ENCODE assay signal across 8 mouse cellular contexts in the genomic region with DNA sequence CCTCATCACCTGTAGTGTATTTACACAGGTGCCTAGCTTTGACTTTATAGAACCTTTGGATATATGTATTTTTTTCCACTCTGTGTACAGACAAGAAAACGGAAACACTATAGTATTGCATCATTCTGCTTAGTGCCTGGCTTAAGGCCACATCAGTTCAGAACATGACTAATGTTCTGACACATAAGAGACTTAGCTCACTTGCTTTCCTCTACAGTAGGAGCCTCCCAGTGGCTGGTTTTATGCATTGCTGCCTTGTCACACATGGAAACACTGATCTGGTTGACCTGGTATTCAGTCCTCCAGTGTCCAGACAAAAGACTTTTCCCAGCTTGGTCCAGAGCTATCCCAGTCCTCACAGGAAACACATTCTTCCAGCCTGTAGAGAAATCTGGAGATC.
DNase-seq lines count a peak whose midpoint lies in the region; ATAC-seq and TF ChIP-seq lines count a peak whose summit lies in the region.

No protein-coding gene starts in this region.

- no peaks in the 10 kb centered on the region for H3K27me3 ChIP-seq in midbrain, postnatal 0 days (ENCODE audit: insufficient read depth, low read length)
- no peaks in the 10 kb centered on the region for H3K27me3 ChIP-seq in midbrain, embryonic 11.5 days (ENCODE audit: control insufficient read depth, insufficient read depth, low read length)
- no peaks in the 10 kb centered on the region for H3K27me3 ChIP-seq in neural tube, embryonic 15.5 days (replicated peaks)

- H3K36me3 ChIP-seq in midbrain, postnatal 0 days (ENCODE audit: insufficient read depth, low read length), result peaks cover 20% of the 10 kb centered on the region
- H3K36me3 ChIP-seq in midbrain, embryonic 11.5 days (ENCODE audit: control insufficient read depth, insufficient read depth, low read length), result no peaks in the 10 kb centered on the region
- H3K36me3 ChIP-seq in neural tube, embryonic 15.5 days, result peaks cover 34% of the 10 kb centered on the region

- H3K4me2 ChIP-seq in midbrain, postnatal 0 days (ENCODE audit: low read depth, low read length, poor library complexity, severe bottlenecking), result no peak overlapping the region
- H3K4me2 ChIP-seq in midbrain, embryonic 11.5 days, result no peak overlapping the region
- no peak overlapping the region for H3K4me2 ChIP-seq in neural tube, embryonic 15.5 days

- H3K27ac ChIP-seq in midbrain, postnatal 0 days (ENCODE audit: low read depth, low read length), result no peak overlapping the region
- H3K27ac ChIP-seq in midbrain, embryonic 11.5 days (ENCODE audit: low read depth, low read length), result no peak overlapping the region
- no peak overlapping the region for H3K27ac ChIP-seq in neural tube, embryonic 15.5 days (replicated peaks)

- H3K4me1 ChIP-seq in midbrain, postnatal 0 days (ENCODE audit: insufficient read depth, low read length), result no peaks in the 10 kb centered on the region
- H3K4me1 ChIP-seq in midbrain, embryonic 11.5 days (ENCODE audit: control insufficient read depth, insufficient read depth, low read length), result no peaks in the 10 kb centered on the region
- no peaks in the 10 kb centered on the region for H3K4me1 ChIP-seq in neural tube, embryonic 15.5 days

- H3K9me3 ChIP-seq in midbrain, postnatal 0 days (ENCODE audit: low read length), result no peaks in the 10 kb centered on the region
- H3K9me3 ChIP-seq in midbrain, embryonic 11.5 days (ENCODE audit: control insufficient read depth, low read length), result no peaks in the 10 kb centered on the region
- no peaks in the 10 kb centered on the region for H3K9me3 ChIP-seq in neural tube, embryonic 15.5 days (replicated peaks)

- peak; percentile 8 for DNase-seq in gastrocnemius, postnatal 25 days
- DNase-seq in gastrocnemius, postnatal 10 days, result no peak
- peak; percentile 61 for DNase-seq in midbrain, postnatal 0 days (ENCODE audit: low spot score)
- DNase-seq in midbrain, embryonic 11.5 days (ENCODE audit: low spot score, missing footprints), result no peak
- peak; percentile 32 for DNase-seq in embryo, embryonic 11 days
- peak; percentile 45 to 47 for DNase-seq in right cerebral cortex, postnatal 10 days (ENCODE audit: low spot score in 2 of 2)
- DNase-seq in kidney, adult 8-10 months, result no peak

- H3K4me3 ChIP-seq in midbrain, postnatal 0 days (ENCODE audit: low read depth, low read length), result no peak overlapping the region
- H3K4me3 ChIP-seq in midbrain, embryonic 11.5 days (ENCODE audit: low read depth, low read length), result no peak overlapping the region
- H3K4me3 ChIP-seq in neural tube, embryonic 15.5 days (replicated peaks), result no peak overlapping the region

- no peak overlapping the region for H3K9ac ChIP-seq in midbrain, postnatal 0 days (replicated peaks; ENCODE audit: low read length, poor library complexity, severe bottlenecking)
- no peak overlapping the region for H3K9ac ChIP-seq in midbrain, embryonic 11.5 days (ENCODE audit: low read length)
- H3K9ac ChIP-seq in neural tube, embryonic 15.5 days (replicated peaks), result no peak overlapping the region

- 73% methylated on average over 1 of the region's 1 CpGs for WGBS in midbrain, postnatal 0 days
- 84% methylated on average over 1 of the region's 1 CpGs for WGBS in midbrain, embryonic 11.5 days
- WGBS in neural tube, embryonic 15.5 days, result 86% methylated on average over 1 of the region's 1 CpGs

- TF ChIP-seq CTCF in midbrain, postnatal 0 days (IDR thresholded peaks at IDR 0.05), result peak; percentile 69

- peak; percentile 65; the same call in 1 of the 2 replicates for ATAC-seq in midbrain, postnatal 0 days (ENCODE audit: low FRiP score)
- ATAC-seq in midbrain, embryonic 11.5 days (ENCODE audit: low FRiP score), result no peak
- ATAC-seq in neural tube, embryonic 15.5 days (ENCODE audit: low FRiP score), result no peak; the same call in 1 of the 2 replicates

Comparison
In these comparisons a context has a peak if more than half of its experiments do, and no peak if none do; other contexts are left out.
1. DNase-seq: peak in gastrocnemius, postnatal 25 days (single experiment), midbrain, postnatal 0 days (single experiment), embryo, embryonic 11 days (single experiment) and right cerebral cortex, postnatal 10 days (2 of 2); none in gastrocnemius, postnatal 10 days (single experiment), midbrain, embryonic 11.5 days (single experiment) and kidney, adult 8-10 months (0 of 2).